Mouse (Mus musculus) Muller cell, postnatal 12 days (primary cell): Measurements from ENCODE around the gene Zfp526.
"Not testable (repeated sequence)": the region's sequence is repeated elsewhere in the genome, so short reads cannot be mapped to it uniquely, and the experiment has no call there.

Source experiments
- DNase-seq: peaks from one replicate; pipeline ENCODE4 v3.0.0-alpha.2; 2015; ENCODE audit errors: inconsistent ontology term

Gene Zfp526

DNA sequence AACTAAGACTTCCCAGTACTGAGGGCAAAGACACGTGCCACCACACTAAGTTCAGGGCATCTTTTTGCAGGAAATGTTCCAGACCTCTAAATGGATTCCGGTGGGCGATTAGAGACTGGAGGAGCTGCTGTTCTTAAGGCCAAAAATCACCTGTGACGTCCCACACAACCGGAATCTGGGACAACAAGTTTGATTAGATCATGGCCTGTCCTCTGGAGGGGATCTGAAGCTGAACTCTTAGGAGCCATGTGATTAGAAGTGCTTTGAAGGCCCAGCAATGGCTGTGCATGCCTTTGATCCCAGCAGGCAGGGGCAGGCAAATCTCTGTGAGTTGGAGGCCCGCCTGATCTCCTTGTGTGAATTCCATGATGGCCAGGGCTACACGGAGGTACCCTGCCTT lies 19.4 kb downstream of the Zfp526 start:
- DNase-seq: no peak

DNA sequence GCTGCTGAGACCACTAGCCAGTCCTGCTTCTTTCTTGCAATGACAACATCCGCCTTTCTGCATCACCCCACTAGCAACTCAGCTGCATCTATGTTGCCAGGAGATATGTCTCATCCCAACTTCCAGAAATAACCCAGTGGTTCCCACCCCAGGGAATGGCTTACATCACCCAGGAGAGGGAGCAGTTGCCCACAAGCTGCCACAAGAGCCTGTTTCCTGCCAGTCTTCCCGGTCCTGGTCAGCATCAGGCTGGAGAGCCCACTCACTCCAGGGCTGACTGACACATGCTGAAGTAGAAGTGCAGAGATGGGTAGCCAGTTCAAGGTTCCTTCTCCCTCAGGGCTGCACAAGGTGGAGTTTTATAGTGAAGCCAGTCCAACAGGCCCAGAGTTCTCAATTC lies 19.8 kb downstream of the Zfp526 start:
- peak; percentile 79 for DNase-seq

DNA sequence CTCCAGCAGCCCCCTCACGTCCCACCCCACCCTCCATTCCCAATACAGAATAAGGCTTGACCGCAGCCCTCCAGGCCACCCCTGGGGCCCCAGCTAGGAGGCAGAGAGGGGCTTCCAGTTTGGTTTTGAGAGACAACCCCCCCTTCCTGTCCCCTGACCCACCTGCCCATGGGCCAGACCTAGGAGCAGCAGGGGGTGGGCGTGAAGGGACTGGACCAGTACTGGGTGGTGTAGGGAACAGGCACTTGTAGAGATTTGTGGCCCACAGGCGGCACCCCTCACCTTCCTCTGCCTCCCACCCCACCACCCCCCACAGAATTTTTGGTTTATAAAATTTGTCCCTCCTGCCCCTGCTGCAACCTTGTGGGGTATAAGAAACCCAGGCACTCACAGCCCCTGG lies 22.1 kb downstream of the Zfp526 start:
- DNase-seq: no peak

DNA sequence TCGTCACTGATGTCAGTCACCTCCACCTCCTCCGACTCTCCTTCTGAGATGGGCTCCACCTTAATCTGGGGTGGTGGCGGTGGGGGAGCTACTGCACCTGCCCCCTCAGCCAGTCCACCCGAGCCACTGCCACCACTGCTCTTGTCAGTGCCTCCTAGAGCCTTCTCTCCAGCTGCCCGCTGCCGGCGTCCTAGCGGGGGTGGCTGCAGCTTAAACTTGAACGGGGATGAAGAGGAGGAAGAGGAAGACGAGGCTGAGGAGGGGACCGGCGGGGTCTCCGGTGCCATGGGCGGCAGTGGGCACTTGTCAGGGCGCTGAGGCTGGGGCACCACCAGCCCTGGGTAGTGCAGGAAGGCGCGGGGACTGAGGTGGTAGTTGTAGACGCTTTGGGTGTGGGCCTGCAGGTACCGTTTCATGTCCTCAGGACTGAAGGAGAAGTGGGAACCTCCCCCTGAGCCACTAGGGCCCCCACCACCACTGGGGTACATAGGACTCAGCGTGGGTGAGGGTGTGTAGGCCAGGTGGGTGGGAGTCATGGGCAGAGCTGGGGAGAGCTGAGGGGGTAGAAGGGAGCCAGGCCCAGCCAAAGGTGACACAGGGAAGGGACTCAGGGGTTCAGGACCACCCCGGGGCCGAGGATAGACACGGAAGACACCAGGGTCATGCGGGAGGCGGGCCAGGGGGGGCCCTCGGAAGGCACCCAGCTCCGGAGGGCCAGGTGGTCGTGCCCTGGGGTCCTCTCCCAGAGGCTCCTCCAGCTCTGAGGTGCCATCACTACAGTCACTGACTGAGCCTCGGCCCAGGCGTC lies 23.5 kb downstream of the Zfp526 start:
- no peak for DNase-seq

DNA sequence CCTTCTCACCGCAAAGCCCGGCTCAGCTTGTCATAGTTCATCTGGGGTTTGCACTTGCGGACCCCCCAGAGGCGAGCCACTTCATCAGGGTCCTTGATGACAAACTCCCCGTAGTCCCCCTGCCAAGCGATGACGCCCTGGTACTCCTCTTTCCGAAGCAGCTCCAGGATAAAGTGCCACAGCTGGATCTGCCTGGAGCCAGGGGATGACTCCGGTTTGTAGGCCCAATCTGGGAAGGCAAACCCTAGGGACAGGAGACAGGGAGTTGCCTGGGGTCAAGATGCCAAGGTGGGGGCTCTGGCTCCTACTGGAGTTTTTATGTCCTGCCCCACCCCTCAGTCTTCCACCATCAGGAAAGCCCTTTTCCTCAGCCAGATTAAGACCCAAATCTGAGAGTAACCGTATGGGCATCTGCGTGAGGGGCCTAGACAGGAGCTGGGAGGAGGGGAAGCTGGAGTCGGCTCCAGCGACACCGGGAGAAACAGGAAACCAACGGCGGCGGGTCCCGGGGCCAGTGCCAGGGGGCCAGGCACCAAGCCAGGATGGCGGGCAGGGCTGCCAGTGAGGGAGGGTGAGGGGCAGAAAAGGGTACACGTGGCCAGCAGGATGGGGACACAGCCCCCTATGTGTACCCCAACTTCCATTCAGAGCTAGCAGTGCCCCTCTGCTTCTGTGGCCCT lies 25.0 kb downstream of the Zfp526 start:
- peak; percentile 71 for DNase-seq

DNA sequence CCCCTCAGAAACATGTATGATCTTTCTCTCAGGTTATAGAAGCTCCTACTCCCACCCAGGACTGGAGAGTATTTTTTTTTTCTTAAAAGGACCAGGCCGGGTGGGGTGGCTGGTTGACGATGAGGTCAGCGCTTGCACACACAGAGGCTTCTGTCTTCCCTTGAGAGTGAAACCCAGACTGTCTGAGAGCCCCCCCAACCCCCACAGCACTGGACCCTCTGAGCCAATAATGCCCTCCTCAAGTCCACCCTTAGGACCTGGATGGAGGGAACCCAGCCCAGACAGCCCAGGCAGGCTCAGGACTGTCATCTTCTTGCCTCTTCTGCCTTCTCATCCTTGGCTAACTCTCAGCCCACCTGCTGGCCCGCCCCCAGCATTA lies 25.5 kb downstream of the Zfp526 start:
- peak; percentile 77 for DNase-seq

DNA sequence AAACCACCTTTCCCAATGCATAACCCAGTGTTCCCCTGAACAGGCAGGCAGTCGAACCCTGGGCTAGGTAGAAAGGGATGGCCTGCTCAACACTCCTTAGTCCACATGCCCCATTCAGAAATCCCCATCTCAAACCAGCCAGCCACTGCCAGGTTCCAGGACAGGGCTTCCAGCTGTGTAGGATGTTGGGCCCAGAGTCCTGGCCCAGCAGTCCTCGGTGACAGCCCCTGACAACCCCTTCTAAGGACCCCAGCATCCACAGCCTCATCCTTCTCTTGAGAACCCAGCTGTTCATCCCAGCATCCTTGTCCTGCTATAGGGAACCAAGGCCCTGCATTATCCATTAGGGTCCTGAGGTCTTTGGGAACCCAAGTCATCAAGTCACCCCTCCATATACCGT lies 26.3 kb downstream of the Zfp526 start:
- no peak for DNase-seq

DNA sequence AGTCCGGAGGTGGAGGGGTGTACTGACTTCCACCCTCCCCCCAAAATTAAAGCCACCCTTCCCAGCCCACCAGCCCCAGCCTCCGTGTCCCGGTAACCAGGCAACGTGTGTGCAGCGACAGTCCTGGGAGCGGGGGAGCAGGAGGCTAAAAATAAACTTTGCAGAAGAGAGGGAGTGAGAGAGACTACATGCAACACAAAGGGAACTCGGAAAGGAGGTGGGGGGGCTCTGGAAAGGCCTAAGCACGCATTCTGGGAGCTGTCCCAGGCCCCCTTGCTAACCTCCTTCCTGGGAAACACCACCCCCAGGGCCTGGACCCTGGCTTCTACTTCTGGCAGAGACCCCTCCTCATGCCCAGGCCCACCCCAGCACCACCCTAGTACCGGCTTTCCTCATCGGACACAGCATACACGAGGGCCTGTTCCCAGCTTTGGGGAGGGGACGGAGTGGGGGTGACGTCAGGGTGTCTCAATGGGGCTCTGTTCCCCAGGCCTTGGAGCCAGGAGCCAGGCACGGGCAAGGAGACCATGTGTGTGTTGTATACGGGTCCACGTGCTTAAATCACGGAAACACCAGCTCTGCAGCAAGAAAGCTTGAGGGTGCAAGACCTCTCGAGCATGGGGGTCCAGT lies 26.9 kb downstream of the Zfp526 start:
- peak; percentile 82 for DNase-seq

DNA sequence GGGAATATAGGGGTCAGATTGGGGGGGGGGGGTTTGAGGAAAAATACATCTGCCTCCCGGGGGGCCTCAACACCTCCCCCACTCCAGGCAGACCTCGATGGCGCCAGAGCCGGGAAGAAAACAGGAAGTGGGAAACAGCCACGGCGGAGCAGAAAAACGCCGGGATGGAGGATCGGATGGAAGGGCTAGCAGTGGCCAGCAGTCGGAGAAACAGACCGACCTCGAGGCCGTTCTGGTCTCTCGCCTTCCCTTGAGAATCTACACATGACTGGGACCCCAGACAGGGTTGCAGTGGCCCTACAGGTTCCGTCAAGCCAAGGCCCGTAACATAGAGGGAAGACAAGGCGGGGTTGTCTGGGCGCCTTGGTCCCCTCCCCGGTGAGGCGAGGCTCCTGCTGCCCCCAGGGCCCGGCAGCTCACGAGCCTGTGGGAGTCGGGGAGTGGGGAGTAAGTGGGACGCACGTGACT lies 27.7 kb downstream of the Zfp526 start:
- no peak for DNase-seq

DNA sequence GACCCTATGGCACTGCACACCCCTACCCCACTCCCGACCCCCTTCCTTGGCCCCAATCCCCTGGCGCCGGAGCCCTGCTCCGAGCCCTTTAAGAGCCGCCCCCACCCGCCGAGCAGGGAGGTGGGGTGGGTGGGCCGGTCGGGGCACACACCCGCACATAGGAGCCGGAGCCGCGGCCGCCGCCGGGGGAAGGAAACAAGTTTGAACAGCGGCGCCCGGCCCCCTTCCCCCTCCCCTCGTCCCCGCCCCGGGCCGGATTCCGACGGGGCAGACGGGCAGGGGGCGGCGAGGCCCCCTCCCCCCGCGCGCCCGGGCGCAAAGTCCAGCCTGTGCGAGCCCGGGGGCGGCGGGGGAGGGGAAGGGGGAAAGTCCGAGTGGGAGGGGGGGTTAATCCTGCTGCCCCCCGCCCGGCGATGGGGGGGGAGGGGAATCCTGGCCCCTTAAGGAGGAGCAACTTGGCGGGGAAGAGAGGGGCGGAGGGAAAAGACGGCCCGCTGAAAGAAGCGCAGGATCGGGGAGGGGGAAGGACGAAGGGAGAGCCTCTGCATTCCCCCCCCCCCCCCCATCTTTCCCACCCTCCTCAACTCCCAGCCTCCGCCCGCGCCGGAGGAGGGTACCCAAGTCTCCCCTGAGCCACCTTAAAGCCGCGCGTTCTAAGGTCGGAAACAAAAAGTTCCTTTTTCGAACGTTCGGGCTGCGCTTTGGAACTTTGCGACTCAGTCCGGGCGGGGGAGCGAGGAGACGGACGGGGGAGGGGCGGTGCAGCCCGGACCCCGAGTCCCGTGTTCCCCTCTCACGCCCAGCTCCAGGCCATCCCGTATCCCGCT lies 28.3 kb downstream of the Zfp526 start:
- DNase-seq: peak; percentile 94

DNA sequence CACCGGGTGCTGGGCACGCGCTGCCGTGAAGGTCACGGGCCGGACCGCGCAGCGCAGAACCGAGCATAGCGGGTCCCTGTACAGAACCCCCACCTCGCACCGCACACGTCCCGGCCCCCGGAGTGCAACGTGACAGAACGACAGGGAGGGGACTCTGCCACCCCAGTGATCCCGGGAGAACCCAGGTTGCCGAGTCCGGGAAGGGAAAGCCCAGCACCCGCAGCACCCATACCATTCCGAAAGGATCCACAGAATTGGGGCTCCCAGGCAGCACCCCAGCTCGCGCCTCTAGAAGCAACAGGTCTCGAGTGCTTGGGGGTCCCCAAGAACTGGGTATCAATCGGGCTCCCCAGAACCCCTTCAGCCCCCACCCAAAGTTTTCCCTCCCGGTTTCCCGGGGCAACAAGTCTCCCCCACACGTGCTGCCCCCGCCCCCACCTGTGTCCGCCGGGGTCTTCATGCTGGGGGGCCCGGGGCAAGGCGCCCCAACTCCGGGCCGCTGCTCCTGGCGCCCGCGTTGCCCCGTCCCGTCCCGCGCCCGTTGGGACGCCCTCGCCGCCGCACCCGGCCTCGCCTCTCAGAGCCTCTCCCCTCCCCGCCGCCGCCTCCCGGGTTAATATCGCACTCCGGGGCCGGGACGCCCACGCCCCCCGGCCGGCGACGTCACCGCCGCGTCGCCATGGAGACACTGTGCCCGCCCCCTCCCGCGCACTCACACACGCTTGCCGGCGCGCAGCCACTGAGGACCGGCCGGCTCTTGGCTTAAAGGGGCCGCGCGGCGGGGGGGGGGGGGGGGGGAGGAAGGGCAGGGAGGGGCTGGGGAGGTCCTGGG lies 29.1 kb downstream of the Zfp526 start, which contains the start of gene Erf:
Gene Erf (minus strand): TSS at position 621 of the 832 bp plus-strand sequence.
- DNase-seq: peak; percentile 98

DNA sequence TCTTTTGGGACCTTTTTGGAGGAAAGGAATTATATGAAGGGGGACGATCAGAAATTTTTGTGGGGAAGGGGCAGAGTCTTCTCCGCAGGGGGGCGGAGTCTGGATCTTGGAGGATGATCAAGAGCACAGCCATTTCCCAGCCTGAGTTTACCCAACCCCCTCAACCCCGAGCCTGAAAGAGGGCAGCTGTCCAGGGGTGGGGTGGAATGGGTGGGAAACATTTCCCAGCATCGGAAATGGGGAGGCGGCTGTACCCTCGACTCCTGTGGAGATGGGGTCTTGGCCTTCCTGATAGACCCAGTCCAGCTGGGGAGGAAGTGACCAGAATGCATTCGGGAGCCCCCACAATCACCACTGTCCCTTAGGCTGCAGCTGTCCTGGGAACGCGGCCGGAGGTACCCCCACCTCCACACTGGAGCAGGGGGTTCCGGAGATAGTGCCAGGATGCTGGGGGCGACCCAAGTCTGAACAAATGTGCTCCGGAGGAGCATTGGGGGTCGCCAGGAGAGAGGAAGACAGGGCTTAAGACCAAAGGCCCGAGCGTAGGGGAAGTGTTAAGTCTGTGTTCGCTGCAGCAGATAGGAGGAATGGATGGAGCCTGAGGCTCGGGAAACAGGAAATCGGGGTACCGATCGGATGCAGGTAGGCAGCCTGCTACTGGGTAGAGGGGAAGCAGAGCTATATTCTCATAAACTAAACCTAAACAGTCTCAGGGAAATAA lies 30.0 kb downstream of the Zfp526 start:
- DNase-seq: peak; percentile 83

DNA sequence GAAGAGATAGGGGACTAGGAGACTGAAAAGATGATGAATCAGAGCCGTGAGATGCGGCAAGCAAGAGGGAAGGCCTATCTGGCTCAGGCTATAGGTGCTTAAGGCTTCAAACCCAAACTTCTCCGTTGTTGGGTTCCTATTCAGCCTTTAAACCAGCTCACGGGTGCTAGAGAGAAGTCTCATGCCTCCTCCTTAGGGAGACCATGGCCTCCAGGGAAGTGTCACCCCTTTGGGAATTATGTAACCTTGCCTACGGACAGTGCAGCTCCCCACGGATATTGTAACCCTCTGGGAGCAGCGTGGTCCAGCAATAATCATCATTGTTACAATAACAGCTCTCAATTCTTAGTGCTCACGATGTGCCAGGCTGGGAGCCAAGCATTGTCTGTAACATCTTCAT lies 30.6 kb downstream of the Zfp526 start:
- DNase-seq: peak; percentile 42

DNA sequence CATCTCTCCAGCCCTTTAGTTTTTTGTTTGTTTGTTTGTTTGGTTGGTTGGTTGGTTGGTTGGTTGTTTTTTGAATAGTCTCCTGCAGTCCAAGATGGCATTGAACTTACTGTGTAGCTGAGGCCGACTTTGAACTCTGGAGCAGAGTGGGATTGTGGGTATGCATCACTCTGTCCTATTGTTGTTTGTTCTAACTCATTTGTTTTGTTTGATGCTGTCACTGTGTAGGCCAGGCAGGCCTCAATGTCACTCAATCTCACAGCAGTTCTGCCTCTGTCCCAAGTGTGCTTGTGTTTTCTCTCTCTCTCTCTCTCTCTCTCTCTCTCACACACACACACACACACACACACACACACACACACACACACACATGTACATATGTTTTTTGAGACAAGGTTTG lies 40.7 kb downstream of the Zfp526 start:
- DNase-seq: no peak

DNA sequence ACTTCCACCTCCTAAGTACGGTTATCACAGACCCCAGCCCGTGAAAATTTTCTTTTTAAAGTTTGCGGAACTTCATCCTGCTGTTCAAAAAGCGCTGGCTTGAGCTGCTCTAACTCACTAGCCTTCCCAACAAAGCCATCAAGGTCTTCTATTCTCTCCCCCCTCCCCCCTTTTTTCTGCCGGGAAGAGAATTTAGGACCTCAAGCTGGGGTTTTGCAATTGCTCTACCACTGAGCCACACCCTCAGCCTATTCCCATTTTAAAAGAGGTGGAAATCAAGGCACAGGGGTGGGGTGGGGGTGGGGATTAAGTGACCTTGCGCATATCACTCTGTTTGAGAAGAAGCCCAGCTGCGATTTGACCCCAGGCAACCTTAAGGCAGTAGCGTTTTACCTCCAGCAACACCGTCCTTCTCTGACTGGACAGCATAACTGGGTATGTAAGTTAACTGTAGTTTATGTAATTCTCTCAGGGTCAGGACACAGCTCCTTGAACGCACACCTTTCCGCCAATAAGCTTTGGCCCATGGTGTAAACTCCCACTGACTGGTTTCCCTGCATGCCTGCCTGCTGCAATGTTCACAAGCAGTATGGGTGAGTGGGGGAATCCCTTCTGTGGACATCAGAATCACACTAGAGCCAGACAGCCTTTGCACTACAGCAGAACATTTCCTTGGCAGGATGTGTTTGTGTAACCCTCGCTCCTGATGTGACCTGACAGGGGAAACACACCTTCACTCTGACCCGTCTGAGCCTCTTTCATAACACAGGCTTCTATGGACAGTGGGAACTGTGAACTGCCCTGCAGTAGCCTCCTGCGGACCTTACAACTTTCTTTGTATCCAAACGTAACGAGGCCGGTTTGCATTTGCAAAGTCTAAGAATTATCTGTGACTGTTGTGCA lies 43.0 kb downstream of the Zfp526 start:
- no peak for DNase-seq

DNA sequence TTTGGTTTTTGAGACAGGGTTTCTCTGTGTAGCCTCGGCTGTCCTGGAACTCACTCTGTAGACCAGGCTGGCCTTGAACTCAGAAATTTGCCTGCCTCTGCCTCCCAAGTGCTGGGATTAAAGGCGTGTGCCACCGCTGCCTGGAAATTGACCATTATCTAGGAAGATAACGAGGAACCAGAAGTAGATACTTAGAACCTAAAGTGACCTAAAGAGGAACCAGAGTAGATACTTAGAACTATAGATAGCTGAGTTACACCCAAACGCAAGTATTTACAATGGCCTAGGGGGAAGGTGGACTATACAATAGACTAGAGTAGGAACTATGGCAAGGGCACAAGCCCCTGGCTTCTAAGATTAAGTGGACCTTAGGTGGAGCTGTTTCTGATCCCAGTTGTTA lies 44.5 kb downstream of the Zfp526 start:
- DNase-seq: not testable (repeated sequence)

DNA sequence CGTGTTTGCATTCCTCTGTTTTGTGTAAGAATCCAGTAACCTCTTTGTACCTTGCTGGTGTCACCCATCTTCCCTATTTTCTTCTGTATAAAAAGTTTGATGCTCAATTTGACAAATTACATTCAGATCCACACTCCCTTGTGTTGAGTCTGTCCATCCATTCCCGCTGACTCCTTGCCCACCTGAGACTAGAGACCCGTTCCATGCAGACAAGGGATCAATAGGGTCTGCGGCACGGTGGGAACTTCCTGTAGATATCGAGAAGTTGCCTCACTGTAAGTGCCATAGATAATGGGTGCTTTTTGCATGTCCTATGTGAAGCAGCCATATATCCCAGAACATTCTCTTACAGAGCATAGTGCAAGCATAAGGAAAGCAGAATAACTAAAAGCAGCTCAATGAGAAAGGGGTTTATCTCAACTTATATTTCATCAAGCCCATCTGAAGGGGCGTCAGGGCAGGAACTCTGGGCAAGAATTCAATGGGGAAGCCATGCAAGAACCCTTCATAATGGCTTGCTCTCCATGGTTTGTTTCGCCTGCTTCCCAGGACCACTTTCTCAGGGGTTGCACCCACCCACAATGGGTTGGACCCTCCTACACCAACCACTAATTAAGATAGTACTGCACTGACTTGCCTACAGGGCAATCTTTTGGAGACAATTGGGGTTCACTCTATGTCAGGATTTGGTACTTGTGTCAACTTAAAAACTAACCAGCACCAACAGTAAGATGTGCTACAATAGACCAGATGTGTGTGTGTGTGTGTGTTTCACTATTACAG lies 45.1 kb downstream of the Zfp526 start:
- DNase-seq: no peak

DNA sequence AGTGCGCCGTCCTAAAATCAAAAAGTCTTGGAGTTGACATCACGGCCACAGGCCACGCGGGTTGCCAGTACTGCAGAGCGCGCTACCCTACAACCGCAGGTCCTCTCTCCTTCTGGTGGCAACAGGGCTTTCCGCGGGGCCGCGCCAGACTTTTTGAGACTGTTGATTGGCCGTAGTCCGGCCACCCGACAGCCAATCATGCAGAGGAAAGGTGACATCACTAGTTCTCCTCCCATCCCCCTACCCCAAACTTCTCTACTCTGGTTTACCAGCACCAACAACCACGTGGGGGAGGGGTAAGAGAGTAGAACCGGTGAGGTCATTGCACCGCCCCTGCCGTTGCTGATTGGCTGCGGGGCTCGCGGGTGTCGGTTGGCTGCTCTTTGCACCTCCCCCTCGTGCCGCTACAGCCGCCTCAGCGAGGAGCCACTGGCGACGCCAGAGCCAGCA lies 46.1 kb downstream of the Zfp526 start, which contains the start of gene Cic:
Gene Cic (plus strand): TSS at position 404 of the 450 bp plus-strand sequence.
- peak; percentile 100 for DNase-seq
